Mouse (Mus musculus) E14TG2a.4 (cell line): ENCODE results near the gene Cpsf6.

ENCODE experiments used
- CTCF ChIP-seq: conservative IDR thresholded peaks from 2 replicates; pipeline ENCODE4 v1.5.1; 2014; ENCODE audit warnings: low read length
- NANOG ChIP-seq: IDR thresholded peaks from 2 replicates; pipeline ENCODE4 v1.6.1; 2014; ENCODE audit warnings: borderline replicate concordance, low read length, mixed read lengths
- POU5F1 ChIP-seq: IDR thresholded peaks from 2 replicates; pipeline ENCODE4 v1.6.1; 2014; ENCODE audit warnings: low read length, borderline replicate concordance

DNA sequence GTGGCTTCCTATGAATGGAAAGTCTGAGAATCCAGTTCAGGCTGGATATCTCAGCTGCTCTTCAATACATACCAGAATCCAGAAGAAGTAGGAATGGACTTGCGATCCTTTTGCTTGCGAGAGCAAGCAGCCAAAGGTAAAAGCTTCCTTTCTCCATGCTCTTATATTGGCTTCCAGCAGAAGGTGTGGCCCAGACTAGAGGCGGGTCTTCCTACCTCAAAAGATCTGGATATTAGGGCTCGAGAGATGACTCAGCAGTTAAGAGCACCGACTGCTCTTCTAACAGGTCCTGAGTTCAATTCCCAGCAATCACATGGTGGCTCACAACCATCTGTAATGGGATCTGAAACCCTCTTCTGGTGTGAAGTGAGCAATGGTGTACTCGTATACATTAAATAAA, at the start of gene Cpsf6:
- TF ChIP-seq CTCF = no peak
- TF ChIP-seq POU5F1 = no peak
- no peak for TF ChIP-seq NANOG
